Comparison of ENCODE assay signal across 9 mouse cellular contexts in the genomic region with DNA sequence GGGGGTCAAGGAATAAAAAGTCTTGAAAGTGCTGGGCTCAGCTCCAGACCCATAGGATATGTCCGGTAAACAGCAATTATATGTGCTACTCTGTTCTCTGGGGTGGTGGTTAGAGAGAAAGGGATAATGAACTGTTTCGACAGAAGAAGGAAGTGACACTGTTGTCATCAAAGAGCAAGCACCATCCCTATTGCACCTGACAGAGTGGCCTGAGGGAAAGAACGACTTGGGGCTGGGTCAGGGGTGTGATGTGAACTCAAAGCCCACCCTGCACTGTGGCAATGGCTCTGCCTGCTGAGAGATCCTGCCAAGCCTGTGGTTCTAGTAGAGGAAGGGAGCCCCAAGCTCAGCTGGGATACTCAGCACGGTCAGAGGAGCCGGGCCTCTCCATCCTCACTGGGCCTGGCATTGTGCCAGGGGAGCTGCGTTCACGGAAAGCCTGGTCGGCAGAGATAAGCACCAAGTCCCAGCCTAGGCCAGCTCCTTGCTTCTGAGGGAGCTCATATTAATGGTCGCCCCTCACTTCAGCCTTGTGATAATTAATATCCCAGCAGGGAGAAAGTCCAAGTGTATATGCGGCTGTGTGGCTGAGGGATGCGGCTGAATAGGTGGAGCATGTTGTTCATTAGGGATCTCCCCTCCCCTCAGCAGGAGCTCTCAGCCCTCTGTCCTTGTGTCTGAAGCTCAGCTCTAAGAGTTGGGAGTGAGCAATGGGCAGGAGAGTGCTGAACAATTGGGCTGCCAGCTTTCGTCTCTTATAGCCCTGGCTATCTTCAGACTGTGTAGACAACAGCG.
DNase-seq lines count a peak whose midpoint lies in the region; ATAC-seq lines count a peak whose summit lies in the region.
"Had no signal": no experiment of that assay in that cellular context is flagged by ENCODE, and none has a peak within 500 bp of the region (broad histone marks: within the 10 kb centered on the region; RNA-seq: fewer than 3 reads in every experiment).

No protein-coding gene starts in this region.

- H3K27me3 ChIP-seq in heart, embryonic 10.5 days (ENCODE audit: insufficient read depth, poor library complexity, severe bottlenecking) = peaks cover 16% of the 10 kb centered on the region; the same call in 1 of the 2 replicates

- H3K4me1 ChIP-seq in heart, embryonic 10.5 days = peaks cover 18% of the 10 kb centered on the region

- no peaks in the 10 kb centered on the region for H3K36me3 ChIP-seq in heart, embryonic 10.5 days
- H3K36me3 ChIP-seq: neural tube, embryonic 13.5 days had no signal

- no peak overlapping the region for H3K4me3 ChIP-seq in heart, embryonic 10.5 days
- H3K4me3 ChIP-seq: neural tube, embryonic 13.5 days had no signal

- ATAC-seq in cerebellum, adult (ENCODE audit: insufficient number of reproducible peaks, low FRiP score, low TSS enrichment) = no peak
- peak; percentile 80 for ATAC-seq in megakaryocyte progenitor cell, adult 5-6 weeks (replicated peaks; ENCODE audit: poor library complexity)

- 44% methylated on average over 13 of the region's 13 CpGs for whole genome bisulfite sequencing in heart, embryonic 10.5 days

- no peaks in the 10 kb centered on the region for H3K9me3 ChIP-seq in heart, embryonic 10.5 days
- H3K9me3 ChIP-seq: neural tube, embryonic 13.5 days had no signal

- H3K27ac ChIP-seq in heart, embryonic 10.5 days = peak overlapping the region; percentile 8; the same call in 1 of the 2 replicates
- H3K27ac ChIP-seq: neural tube, embryonic 13.5 days had no signal

- peak; percentile 19 to 37 for DNase-seq in cerebellum, postnatal 25 days
- DNase-seq in c-Kit-negative CD71-positive TER-119-positive erythroid progenitor cells, embryonic 14.5 days (ENCODE audit: low read depth, low spot score) = peak; percentile 60
- peak; percentile 84 for DNase-seq in heart, embryonic 10.5 days (ENCODE audit: low spot score)
- peak; percentile 80 for DNase-seq in kidney, postnatal 10 days
- DNase-seq in layer of hippocampus, adult 11-12 months (ENCODE audit: low spot score) = no peak
- no peak for DNase-seq in frontal cortex, adult 2 months (ENCODE audit: extremely low spot score in 1 of 2, low spot score in 1 of 2)

Comparison
In these comparisons a context has a peak if more than half of its experiments do, and no peak if none do; other contexts are left out.
1. DNase-seq: peak in cerebellum, postnatal 25 days (2 of 2), c-Kit-negative CD71-positive TER-119-positive erythroid progenitor cells, embryonic 14.5 days (single experiment), heart, embryonic 10.5 days (single experiment) and kidney, postnatal 10 days (single experiment); none in layer of hippocampus, adult 11-12 months (single experiment) and frontal cortex, adult 2 months (0 of 2).